Mouse (Mus musculus) midbrain, embryonic 11.5 days (tissue): ENCODE measurements around the gene Gm29797. TPM values are rescaled to one million over a fixed set of nuclear protein-coding genes. Genes with fewer than 3 reads are reported as not detected.
A peak's percentile ranks its signal among the peaks of the same experiment; 100 is the strongest.

Experiments used
- ATAC-seq: fragments of 200-750 bp; cut with Nextera tagmentation; 2 replicates; pipeline ENCODE4 v1.8.0; 2017; ENCODE audit warnings: moderate TSS enrichment, moderate library complexity; ENCODE audit not compliant: low FRiP score
- DNase-seq: peaks from one replicate; pipeline ENCODE4 v3.0.0; 2015; ENCODE audit warnings: low spot score; ENCODE audit errors: missing footprints
- H3K27ac ChIP-seq: fragments of 300-500 bp; sonication (generic); 2 replicates; pipeline ENCODE4 v1.5.1; 2014; ENCODE audit warnings: low read depth, low read length
- H3K27me3 ChIP-seq: fragments of 300-500 bp; sonication (generic); 2 replicates; pipeline ENCODE4 v1.6.1; 2014; ENCODE audit warnings: mild to moderate bottlenecking, low read length, moderate library complexity, mixed read lengths; ENCODE audit not compliant: control insufficient read depth, insufficient read depth
- H3K36me3 ChIP-seq: fragments of 300-500 bp; sonication (generic); 2 replicates; pipeline ENCODE4 v1.6.1; 2014; ENCODE audit warnings: mild to moderate bottlenecking, low read length, moderate library complexity, mixed read lengths; ENCODE audit not compliant: control insufficient read depth, insufficient read depth
- H3K4me1 ChIP-seq: fragments of 300-500 bp; sonication (generic); 2 replicates; pipeline ENCODE4 v1.6.1; 2014; ENCODE audit warnings: low read length; ENCODE audit not compliant: control insufficient read depth, insufficient read depth
- H3K4me2 ChIP-seq: fragments of 300-500 bp; sonication (generic); 2 replicates; pipeline ENCODE4 v1.6.1; 2014; ENCODE audit warnings: mild to moderate bottlenecking, moderate library complexity
- H3K4me3 ChIP-seq: fragments of 300-500 bp; sonication (generic); 2 replicates; pipeline ENCODE4 v1.5.1; 2014; ENCODE audit warnings: low read depth, low read length
- H3K9ac ChIP-seq: fragments of 300-500 bp; sonication (generic); 2 replicates; pipeline ENCODE4 v1.6.1; 2014; ENCODE audit warnings: low read length
- H3K9me3 ChIP-seq: fragments of 300-500 bp; sonication (generic); 2 replicates; pipeline ENCODE4 v1.6.1; 2016; ENCODE audit warnings: low read length; ENCODE audit not compliant: control insufficient read depth
- WGBS: fragments of 180-500 bp; shearing (Covaris S2); extraction: QIAGEN DNeasy Blood & Tissue Kit; methylation state at CpG from one replicate; pipeline ENCODE4 v1.1.7; 2014; 5-methylcytosine and 5-hydroxymethylcytosine counted together
- polyA plus RNA-seq: library from polyadenylated mRNA; unstranded; fragments of >200 nt; fragmentation: Nextera tagmentation; extraction: Ambion mirVana; gene quantifications from 2 replicates; pipeline ENCODE4 v1.2.1, GENCODE M21; 2014

Gm29797 gene
- polyA plus RNA-seq: not detected in 2 replicates

DNA sequence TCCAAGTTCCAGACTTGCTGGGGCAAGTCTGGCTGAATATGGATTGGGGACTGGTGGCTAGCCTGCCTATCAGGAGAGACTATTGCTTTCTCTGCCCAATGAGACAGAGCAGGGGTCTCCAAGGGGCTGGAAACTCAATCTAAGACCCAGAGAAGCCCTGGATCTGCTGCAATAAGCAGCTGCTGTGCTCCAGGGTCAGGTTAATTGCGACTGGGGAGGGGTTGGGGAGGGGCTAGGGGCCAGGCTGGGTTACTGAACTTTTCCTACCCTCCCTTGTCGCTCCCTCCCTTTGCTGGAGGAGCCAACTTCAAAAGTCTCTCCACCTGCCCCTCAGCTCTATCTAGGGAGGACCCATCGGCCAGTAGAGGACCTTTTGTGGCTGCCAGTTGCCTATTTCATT, at the start of gene Gm29797:
Gm29797 (plus strand) TSS at position 301 of the 400 bp plus-strand sequence.
- no peak within 1 kb of the TSS for H3K9ac ChIP-seq
- WGBS: 81% methylated on average over 3 of the region's 3 CpGs

DNA sequence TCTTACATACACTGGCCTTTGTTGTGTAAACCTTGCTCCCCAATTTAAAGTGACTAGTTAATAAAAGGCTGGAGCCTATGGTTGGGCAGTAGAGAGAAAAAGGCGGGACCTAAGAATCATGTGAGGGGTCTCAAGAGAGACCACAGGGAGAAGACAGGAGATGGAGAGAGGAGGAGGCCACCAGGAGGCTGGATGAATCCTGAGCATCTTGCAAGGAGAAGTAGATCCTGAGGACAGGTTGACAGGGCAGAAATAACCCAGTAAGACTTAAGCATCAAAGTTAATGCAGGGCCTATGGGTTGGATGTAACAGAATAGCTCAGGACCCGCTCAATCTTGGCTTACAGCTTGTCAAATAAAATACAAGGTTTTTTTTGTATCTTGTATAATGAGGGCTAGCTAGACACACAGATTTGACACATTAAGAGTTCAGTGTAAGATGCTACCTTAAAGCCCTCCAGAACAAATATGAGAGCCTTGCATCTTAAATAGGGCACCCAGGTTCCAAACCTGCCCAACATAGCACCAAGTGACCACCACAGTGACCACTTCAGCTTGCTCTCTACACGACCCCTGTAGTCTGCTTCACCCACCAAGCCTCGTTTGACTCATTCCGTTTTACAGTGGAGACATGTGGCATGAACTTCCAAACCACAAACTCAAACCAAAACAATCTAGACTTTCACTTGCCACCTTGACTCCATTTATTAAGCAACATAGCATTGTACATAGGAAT, 37.9 kb upstream of the Gm29797 start:
- 92% methylated on average over 5 of the region's 5 CpGs for WGBS
- H3K4me1 ChIP-seq: no peaks in the 10 kb centered on the region
- no peak overlapping the region for H3K9ac ChIP-seq
- H3K27ac ChIP-seq: no peak overlapping the region
- H3K36me3 ChIP-seq: peaks cover 12% of the 10 kb centered on the region
- H3K9me3 ChIP-seq: no peaks in the 10 kb centered on the region
- peak; percentile 73 for DNase-seq
- H3K4me3 ChIP-seq: no peak overlapping the region
- no peaks in the 10 kb centered on the region for H3K27me3 ChIP-seq
- no peak for ATAC-seq
- H3K4me2 ChIP-seq: no peak overlapping the region

More for the DNA sequence above, at the start of gene Gm29797:
- H3K4me3 ChIP-seq: no peak within 1 kb of the TSS
- peaks cover 13% of the 10 kb centered on the region; the same call in 1 of the 2 replicates for H3K36me3 ChIP-seq
- H3K27me3 ChIP-seq: no peaks in the 10 kb centered on the region
- no peak within 1 kb of the TSS for H3K4me2 ChIP-seq
- H3K27ac ChIP-seq: no peak within 1 kb of the TSS
- H3K9me3 ChIP-seq: no peaks in the 10 kb centered on the region
- ATAC-seq (no peak), DNase-seq (no peak)
- no peaks in the 10 kb centered on the region for H3K4me1 ChIP-seq

DNA sequence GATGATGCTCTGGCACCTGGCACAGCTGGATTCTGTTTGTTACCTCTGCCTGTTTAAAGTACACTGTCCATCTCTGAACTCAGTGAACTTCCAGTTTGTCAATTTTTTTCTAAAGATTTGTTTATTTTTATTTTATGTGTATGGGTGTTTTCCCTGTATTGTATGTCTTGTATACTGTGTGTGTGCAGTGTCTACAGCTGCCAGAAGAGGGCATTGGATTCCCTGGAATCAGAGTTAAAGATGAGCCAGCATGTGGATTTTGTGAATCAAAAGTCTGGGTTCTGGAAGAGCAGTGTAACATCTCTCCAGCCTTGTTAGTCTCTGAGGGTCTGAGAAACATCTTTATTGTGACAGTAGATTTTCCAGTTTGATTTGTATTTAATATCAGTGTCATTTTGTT, 33.4 kb upstream of the Gm29797 start:
- Histone ChIP-seq H3K4me3 (no peak overlapping the region), H3K36me3 (peaks cover 12% of the 10 kb centered on the region), H3K4me2 (no peak overlapping the region), H3K4me1 (no peaks in the 10 kb centered on the region), H3K9ac (no peak overlapping the region), H3K9me3 (no peaks in the 10 kb centered on the region), H3K27me3 (no peaks in the 10 kb centered on the region), H3K27ac (no peak overlapping the region)
- DNase-seq (no peak), ATAC-seq (no peak)

DNA sequence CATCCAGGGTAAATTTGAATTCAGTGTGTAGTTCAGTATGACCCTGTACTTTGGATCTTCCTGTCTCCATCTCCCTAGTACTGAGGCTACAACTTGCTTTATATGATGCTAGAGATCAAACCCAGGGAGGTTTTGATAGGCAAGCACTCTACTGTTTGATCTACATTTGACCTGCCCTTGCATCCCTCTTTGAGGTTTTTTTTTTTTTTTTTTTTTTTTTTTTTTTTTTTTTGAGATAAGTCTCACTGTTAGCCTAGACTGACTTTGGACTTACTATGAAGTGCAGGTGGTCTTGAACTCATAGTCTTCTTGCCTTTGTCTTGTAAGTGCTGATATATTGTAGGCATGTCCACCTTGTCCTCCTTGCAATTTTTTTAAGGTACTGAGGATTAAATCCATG, 28.4 kb upstream of the Gm29797 start:
- DNase-seq (peak; percentile 66), ATAC-seq (no peak)
- Histone ChIP-seq H3K4me1 (no peaks in the 10 kb centered on the region), H3K27me3 (no peaks in the 10 kb centered on the region), H3K4me2 (no peak overlapping the region), H3K4me3 (no peak overlapping the region), H3K9me3 (no peaks in the 10 kb centered on the region), H3K27ac (no peak overlapping the region), H3K36me3 (peaks cover 6% of the 10 kb centered on the region; the same call in 1 of the 2 replicates), H3K9ac (no peak overlapping the region)

DNA sequence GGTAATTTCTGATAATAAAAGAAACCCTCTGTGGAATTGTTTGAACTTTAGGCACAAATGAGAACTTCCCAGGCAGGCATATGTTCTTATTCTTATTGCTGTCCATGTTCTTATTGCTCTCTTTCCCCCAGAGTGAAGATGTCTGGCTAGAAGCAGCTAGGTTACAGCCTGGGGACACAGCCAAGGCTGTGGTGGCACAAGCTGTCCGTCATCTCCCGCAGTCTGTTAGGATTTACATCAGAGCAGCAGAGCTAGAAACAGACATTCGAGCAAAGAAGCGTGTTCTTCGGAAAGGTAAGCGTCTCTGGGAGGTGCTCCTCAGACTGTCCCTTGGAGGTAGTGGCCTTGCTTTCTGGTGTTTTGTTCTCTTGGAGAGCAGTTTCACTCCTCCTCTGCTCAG, 24.2 kb upstream of the Gm29797 start:
- no peak overlapping the region for H3K9ac ChIP-seq
- WGBS: 89% methylated on average over 6 of the region's 6 CpGs
- H3K4me2 ChIP-seq: no peak overlapping the region
- peaks cover 28% of the 10 kb centered on the region for H3K36me3 ChIP-seq
- no peaks in the 10 kb centered on the region for H3K4me1 ChIP-seq
- no peaks in the 10 kb centered on the region for H3K9me3 ChIP-seq
- no peak overlapping the region for H3K27ac ChIP-seq
- H3K27me3 ChIP-seq: no peaks in the 10 kb centered on the region
- no peak for DNase-seq
- no peak overlapping the region for H3K4me3 ChIP-seq
- ATAC-seq: no peak

DNA sequence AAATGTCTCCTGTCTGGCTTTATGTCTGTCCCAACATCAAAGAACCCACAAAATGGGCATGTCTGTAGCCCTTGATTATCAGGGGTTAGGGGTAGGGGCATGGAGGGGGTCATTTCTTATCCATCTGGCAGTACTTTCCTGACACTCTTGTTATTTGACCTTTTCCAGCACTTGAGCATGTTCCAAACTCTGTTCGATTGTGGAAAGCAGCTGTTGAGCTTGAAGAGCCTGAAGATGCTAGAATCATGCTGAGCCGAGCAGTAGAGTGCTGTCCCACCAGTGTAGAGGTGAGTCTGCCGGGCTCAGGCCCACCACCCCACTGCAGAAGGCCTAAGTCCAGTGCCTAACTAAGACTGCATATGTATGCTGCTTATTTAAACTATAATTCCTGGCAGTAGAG, 21.0 kb upstream of the Gm29797 start:
- Histone ChIP-seq H3K9ac (no peak overlapping the region), H3K4me2 (no peak overlapping the region), H3K9me3 (no peaks in the 10 kb centered on the region), H3K36me3 (peaks cover 34% of the 10 kb centered on the region), H3K27ac (no peak overlapping the region), H3K4me3 (no peak overlapping the region), H3K4me1 (no peaks in the 10 kb centered on the region), H3K27me3 (no peaks in the 10 kb centered on the region)
- no peak for DNase-seq
- WGBS: 94% methylated on average over 3 of the region's 3 CpGs
- ATAC-seq: no peak

DNA sequence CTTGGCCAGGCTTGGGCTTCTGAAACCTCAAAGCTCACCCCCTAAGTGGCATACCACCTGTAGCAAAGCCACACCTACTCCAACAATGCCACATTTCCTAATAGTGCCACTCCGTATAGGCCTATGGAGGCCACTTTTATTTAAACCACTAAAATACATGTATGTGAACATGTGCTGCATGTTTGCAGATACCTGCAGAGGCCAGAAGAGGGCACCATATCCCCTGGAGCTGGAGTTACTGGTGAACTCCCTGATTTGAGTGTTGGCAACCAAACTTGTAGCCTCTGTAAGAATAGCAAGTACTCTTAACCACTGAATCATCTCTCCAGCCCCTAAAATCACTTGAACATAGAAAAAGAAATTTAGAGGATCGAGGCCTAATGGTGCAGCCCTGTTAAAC, 12.5 kb upstream of the Gm29797 start:
- Histone ChIP-seq H3K4me2 (no peak overlapping the region), H3K4me3 (no peak overlapping the region), H3K36me3 (peaks cover 10% of the 10 kb centered on the region), H3K4me1 (no peaks in the 10 kb centered on the region), H3K9me3 (no peaks in the 10 kb centered on the region), H3K9ac (no peak overlapping the region), H3K27me3 (no peaks in the 10 kb centered on the region), H3K27ac (no peak overlapping the region)
- no peak for ATAC-seq
- DNase-seq: peak; percentile 83
- 91% methylated on average over 2 of the region's 2 CpGs for WGBS

DNA sequence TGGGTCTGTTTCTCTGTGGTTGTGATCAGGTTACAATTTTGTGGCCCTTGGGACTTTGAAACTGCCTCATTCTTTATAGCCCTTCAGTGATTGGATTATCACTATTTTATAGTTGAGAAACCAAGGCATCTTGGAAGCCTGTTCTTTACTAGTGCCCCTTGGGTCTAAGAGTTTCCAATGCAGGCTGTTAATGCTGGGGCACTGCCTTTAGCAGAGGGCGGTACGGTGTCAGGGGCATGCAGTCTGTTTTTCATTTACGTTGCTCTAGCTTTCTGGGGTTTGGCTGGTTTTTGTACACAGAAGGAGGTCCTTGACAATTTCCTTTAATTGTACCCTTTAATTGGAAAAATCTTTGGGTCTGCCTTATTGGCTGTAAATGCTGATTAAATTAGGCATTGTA, 11.2 kb upstream of the Gm29797 start:
- Histone ChIP-seq H3K4me3 (no peak overlapping the region), H3K27ac (no peak overlapping the region), H3K9ac (no peak overlapping the region), H3K4me2 (no peak overlapping the region), H3K36me3 (peaks cover 13% of the 10 kb centered on the region), H3K4me1 (no peaks in the 10 kb centered on the region), H3K27me3 (no peaks in the 10 kb centered on the region), H3K9me3 (no peaks in the 10 kb centered on the region)
- ATAC-seq: no peak
- DNase-seq: no peak
- 90% methylated on average over 3 of the region's 3 CpGs for WGBS

DNA sequence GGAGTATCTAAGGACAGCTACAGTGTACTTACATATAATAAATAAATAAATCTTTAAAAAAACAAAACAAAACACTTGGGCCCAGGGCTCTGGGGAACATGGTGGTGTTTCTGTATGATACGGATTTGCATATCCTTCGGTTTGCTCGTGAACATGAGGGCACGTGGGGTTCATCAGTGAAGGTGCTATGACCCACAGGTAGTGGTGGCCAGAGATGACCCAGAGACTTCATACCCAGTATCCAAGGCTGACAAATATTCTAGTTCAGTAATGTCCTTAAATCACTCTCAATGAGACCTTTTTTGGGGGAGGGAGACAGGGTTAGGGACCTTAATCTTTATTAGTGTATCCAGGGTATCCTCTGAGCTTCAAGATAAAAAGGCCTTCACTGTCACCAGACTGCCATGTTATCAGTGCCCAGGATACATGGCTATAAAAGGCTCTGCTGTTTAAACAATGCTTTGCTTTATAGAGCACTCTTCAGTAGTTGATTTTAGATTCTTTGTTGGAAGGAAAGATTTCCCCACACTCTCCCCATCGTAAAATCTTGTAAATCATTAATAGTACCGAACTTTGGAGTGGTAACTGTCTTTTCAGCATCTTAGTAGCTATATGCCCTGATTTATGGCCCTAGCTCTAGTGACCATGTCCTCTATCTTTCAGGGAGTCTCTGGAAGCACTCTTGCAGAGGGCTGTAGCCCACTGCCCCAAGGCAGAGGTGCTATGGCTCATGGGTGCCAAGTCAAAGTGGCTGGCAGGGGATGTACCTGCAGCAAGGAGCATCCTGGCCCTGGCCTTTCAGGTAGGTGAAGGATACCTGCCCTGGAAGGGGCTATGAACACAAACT, 10.0 kb upstream of the Gm29797 start:
- Histone ChIP-seq H3K36me3 (peaks cover 14% of the 10 kb centered on the region; the same call in 1 of the 2 replicates), H3K4me2 (no peak overlapping the region), H3K4me1 (no peaks in the 10 kb centered on the region), H3K27ac (no peak overlapping the region), H3K27me3 (no peaks in the 10 kb centered on the region), H3K9me3 (no peaks in the 10 kb centered on the region), H3K9ac (no peak overlapping the region), H3K4me3 (no peak overlapping the region)
- 96% methylated on average over 6 of the region's 6 CpGs for WGBS
- no peak for DNase-seq
- no peak for ATAC-seq
